Mouse (Mus musculus): ENCODE results near the gene Hbs1l.

Hbs1l gene

GRCm38 (mm10) chr10:21400031-21400430 is 104.3 kb downstream of the Hbs1l start:
- in situ Hi-C loops (cut with MboI, MseI) = no loop called here

GRCm38 (mm10) chr10:21400453-21400852 is 104.7 kb downstream of the Hbs1l start:
- in situ Hi-C loops (cut with MboI, MseI) = no loop called here

- in situ Hi-C loops (cut with MboI, MseI) = no loop called here
Observed at GRCm38 (mm10) chr10:21401259-21401658, 105.5 kb downstream of the Hbs1l start.

- in situ Hi-C loops (cut with MboI, MseI) = no loop called here
Observed at GRCm38 (mm10) chr10:21404822-21405221, 109.0 kb downstream of the Hbs1l start.

GRCm38 (mm10) chr10:21405707-21406534 is 110.1 kb downstream of the Hbs1l start:
- in situ Hi-C loops (cut with MboI, MseI) = no loop called here

GRCm38 (mm10) chr10:21410711-21411110 is 114.9 kb downstream of the Hbs1l start:
- in situ Hi-C loops (cut with MboI, MseI) = loop anchor here (5.0 kb wide), 1 partner anchor 37 kb away; no protein-coding TSS in a partner anchor

- in situ Hi-C loops (cut with MboI, MseI) = loop anchor here (5.0 kb wide), 1 partner anchor 36 kb away; no protein-coding TSS in a partner anchor
Observed at GRCm38 (mm10) chr10:21411621-21412205, 115.9 kb downstream of the Hbs1l start.

- in situ Hi-C loops (cut with MboI, MseI) = no loop called here
Observed at GRCm38 (mm10) chr10:21415031-21415430, 119.3 kb downstream of the Hbs1l start.

- in situ Hi-C loops (cut with MboI, MseI) = no loop called here
Observed at GRCm38 (mm10) chr10:21416184-21416583, 120.4 kb downstream of the Hbs1l start.

Data from regulatory T cell (primary cell).